Mouse (Mus musculus) natural killer cell, adult 2 months (primary cell): ENCODE results near the gene Snta1.

ENCODE experiments used
- DNase-seq, 2 experiments: peaks; one replicate each; pipeline ENCODE4 v3.0.0; 2022; ENCODE audit warnings: low spot score in 2 of 2

Snta1 gene

GRCm38 (mm10) chr2:154407643-154408445, at the start of gene Snta1:
Gene Snta1, minus strand, starts transcription at chr2:154408099.
- peak; percentile 56 to 61 for DNase-seq

- DNase-seq: no peak
Observed at GRCm38 (mm10) chr2:154456621-154457020, 48.7 kb upstream of the Snta1 start.

- no peak for DNase-seq
Observed at GRCm38 (mm10) chr2:154455776-154456175, 47.9 kb upstream of the Snta1 start.

- no peak for DNase-seq
Observed at GRCm38 (mm10) chr2:154454605-154455004, 46.7 kb upstream of the Snta1 start.

- DNase-seq: no peak
Observed at GRCm38 (mm10) chr2:154454099-154454498, 46.2 kb upstream of the Snta1 start.

- no peak for DNase-seq
Observed at GRCm38 (mm10) chr2:154452951-154453350, 45.1 kb upstream of the Snta1 start.

- DNase-seq: no peak
Observed at GRCm38 (mm10) chr2:154448633-154449032, 40.7 kb upstream of the Snta1 start.

GRCm38 (mm10) chr2:154447821-154448220, 39.9 kb upstream of the Snta1 start:
- no peak for DNase-seq

- no peak for DNase-seq
Observed at GRCm38 (mm10) chr2:154440453-154440852, 32.6 kb upstream of the Snta1 start.

GRCm38 (mm10) chr2:154437191-154437527, 29.3 kb upstream of the Snta1 start:
- DNase-seq: no peak

GRCm38 (mm10) chr2:154436458-154437190, 28.7 kb upstream of the Snta1 start, which contains the start of gene Cbfa2t2:
Gene Cbfa2t2, plus strand, starts transcription at chr2:154436481.
- DNase-seq: peak in 1 of 2 experiments; percentile 27

- DNase-seq: peak; percentile 97 to 99
Observed at GRCm38 (mm10) chr2:154436076-154436457, 28.2 kb upstream of the Snta1 start.

- no peak for DNase-seq
Observed at GRCm38 (mm10) chr2:154434690-154435089, 26.8 kb upstream of the Snta1 start.

- no peak for DNase-seq
Observed at GRCm38 (mm10) chr2:154433391-154433790, 25.5 kb upstream of the Snta1 start.

- DNase-seq: no peak
Observed at GRCm38 (mm10) chr2:154432696-154433095, 24.8 kb upstream of the Snta1 start.

GRCm38 (mm10) chr2:154430566-154430965, 22.7 kb upstream of the Snta1 start:
- DNase-seq: no peak

GRCm38 (mm10) chr2:154427853-154428360, 20.0 kb upstream of the Snta1 start:
- no peak for DNase-seq

- no peak for DNase-seq
Observed at GRCm38 (mm10) chr2:154426905-154427852, 19.3 kb upstream of the Snta1 start.

GRCm38 (mm10) chr2:154426188-154426904, 18.4 kb upstream of the Snta1 start:
- DNase-seq: no peak

GRCm38 (mm10) chr2:154425522-154425921, 17.6 kb upstream of the Snta1 start:
- no peak for DNase-seq

- no peak for DNase-seq
Observed at GRCm38 (mm10) chr2:154423548-154423947, 15.6 kb upstream of the Snta1 start.
